ENCODE assay signal across 11 mouse cellular contexts in genomic region chr5:25891321-25891720, GRCm38 (mm10). TPM values are rescaled to one million over a fixed set of nuclear protein-coding genes. Genes with fewer than 3 reads are reported as not detected.
DNase-seq lines count a peak whose midpoint lies in the region; ATAC-seq lines count a peak whose summit lies in the region.
"Had no signal": no experiment of that assay in that cellular context is flagged by ENCODE, and none has a peak within 500 bp of the region (broad histone marks: within the 10 kb centered on the region; RNA-seq: fewer than 3 reads in every experiment).

No protein-coding gene starts in this region.

- H3K4me2 ChIP-seq in hindbrain, embryonic 16.5 days (ENCODE audit: low read length), result no peak overlapping the region
- no peak overlapping the region for H3K4me2 ChIP-seq in hindbrain, embryonic 14.5 days (replicated peaks)
- no peak overlapping the region for H3K4me2 ChIP-seq in liver, embryonic 11.5 days
- no peak overlapping the region for H3K4me2 ChIP-seq in midbrain, embryonic 11.5 days
- H3K4me2 ChIP-seq: limb, embryonic 13.5 days had no signal

- no peaks in the 10 kb centered on the region for H3K9me3 ChIP-seq in hindbrain, embryonic 16.5 days (ENCODE audit: control insufficient read depth, low read length)
- H3K9me3 ChIP-seq in hindbrain, embryonic 14.5 days (ENCODE audit: control insufficient read depth, low read length), result no peaks in the 10 kb centered on the region
- H3K9me3 ChIP-seq in liver, embryonic 11.5 days (ENCODE audit: control insufficient read depth, low read length), result no peaks in the 10 kb centered on the region
- H3K9me3 ChIP-seq in midbrain, embryonic 11.5 days (ENCODE audit: control insufficient read depth, low read length), result no peaks in the 10 kb centered on the region
- H3K9me3 ChIP-seq: limb, embryonic 13.5 days had no signal

- H3K4me1 ChIP-seq in hindbrain, embryonic 16.5 days (ENCODE audit: control insufficient read depth, insufficient read depth, low read depth, low read length), result peaks cover 3% of the 10 kb centered on the region
- H3K4me1 ChIP-seq in hindbrain, embryonic 14.5 days (replicated peaks; ENCODE audit: control insufficient read depth, insufficient read depth, low read length), result no peaks in the 10 kb centered on the region
- H3K4me1 ChIP-seq in liver, embryonic 11.5 days (replicated peaks; ENCODE audit: control insufficient read depth, insufficient read depth, low read length), result no peaks in the 10 kb centered on the region
- no peaks in the 10 kb centered on the region for H3K4me1 ChIP-seq in midbrain, embryonic 11.5 days (ENCODE audit: control insufficient read depth, insufficient read depth, low read length)

- no peaks in the 10 kb centered on the region for H3K27me3 ChIP-seq in hindbrain, embryonic 16.5 days (replicated peaks; ENCODE audit: control insufficient read depth, insufficient read depth, low read length)
- H3K27me3 ChIP-seq in hindbrain, embryonic 14.5 days (ENCODE audit: control insufficient read depth, insufficient read depth, low read length), result no peaks in the 10 kb centered on the region
- H3K27me3 ChIP-seq in liver, embryonic 11.5 days (replicated peaks; ENCODE audit: control insufficient read depth, insufficient read depth, low read length), result no peaks in the 10 kb centered on the region
- no peaks in the 10 kb centered on the region for H3K27me3 ChIP-seq in midbrain, embryonic 11.5 days (ENCODE audit: control insufficient read depth, insufficient read depth, low read length)
- H3K27me3 ChIP-seq: limb, embryonic 13.5 days had no signal

- 88% methylated on average over 1 of the region's 1 CpGs for WGBS in hindbrain, embryonic 16.5 days
- WGBS in hindbrain, embryonic 14.5 days, result 100% methylated on average over 1 of the region's 1 CpGs
- 67% methylated on average over 1 of the region's 1 CpGs for WGBS in liver, embryonic 11.5 days
- whole genome bisulfite sequencing in midbrain, embryonic 11.5 days, result 89% methylated on average over 1 of the region's 1 CpGs

- H3K9ac ChIP-seq in hindbrain, embryonic 16.5 days (ENCODE audit: low read depth, low read length), result no peak overlapping the region
- H3K9ac ChIP-seq in hindbrain, embryonic 14.5 days, result no peak overlapping the region
- no peak overlapping the region for H3K9ac ChIP-seq in liver, embryonic 11.5 days (ENCODE audit: low read depth, low read length)
- no peak overlapping the region for H3K9ac ChIP-seq in midbrain, embryonic 11.5 days (ENCODE audit: low read length)
- H3K9ac ChIP-seq: limb, embryonic 13.5 days had no signal

- H3K4me3 ChIP-seq in hindbrain, embryonic 16.5 days (ENCODE audit: low read length), result no peak overlapping the region
- no peak overlapping the region for H3K4me3 ChIP-seq in hindbrain, embryonic 14.5 days (replicated peaks; ENCODE audit: low read length)
- H3K4me3 ChIP-seq in liver, embryonic 11.5 days (ENCODE audit: low read depth, low read length), result no peak overlapping the region
- no peak overlapping the region for H3K4me3 ChIP-seq in midbrain, embryonic 11.5 days (ENCODE audit: low read depth, low read length)
- H3K4me3 ChIP-seq: limb, embryonic 13.5 days had no signal

- H3K36me3 ChIP-seq in hindbrain, embryonic 16.5 days (ENCODE audit: control insufficient read depth, insufficient read depth, low read length), result no peaks in the 10 kb centered on the region
- no peaks in the 10 kb centered on the region for H3K36me3 ChIP-seq in hindbrain, embryonic 14.5 days (replicated peaks; ENCODE audit: control insufficient read depth, insufficient read depth)
- no peaks in the 10 kb centered on the region for H3K36me3 ChIP-seq in liver, embryonic 11.5 days (ENCODE audit: control insufficient read depth, insufficient read depth, low read length)
- no peaks in the 10 kb centered on the region for H3K36me3 ChIP-seq in midbrain, embryonic 11.5 days (ENCODE audit: control insufficient read depth, insufficient read depth, low read length)
- H3K36me3 ChIP-seq: limb, embryonic 13.5 days had no signal

- no peak for DNase-seq in hindbrain, embryonic 14.5 days (ENCODE audit: low spot score)
- DNase-seq in adrenal gland, adult 2 months, result peak; percentile 79
- peak; percentile 95 to 96 for DNase-seq in cerebellum, postnatal 10 days
- DNase-seq in kidney, postnatal 25 days, result peak; percentile 67 to 72
- DNase-seq in liver, embryonic 11.5 days (ENCODE audit: low spot score), result no peak
- DNase-seq in midbrain, embryonic 11.5 days (ENCODE audit: low spot score, missing footprints), result no peak
- DNase-seq in thymus, postnatal 25 days, result no peak

- 0 out of 2 replicates have a peak, but pooled peaks have one; percentile 27 for ATAC-seq in hindbrain, embryonic 16.5 days
- no peak for ATAC-seq in hindbrain, embryonic 14.5 days (ENCODE audit: low FRiP score)
- no peak for ATAC-seq in liver, embryonic 11.5 days (replicated peaks; ENCODE audit: low FRiP score)
- ATAC-seq in midbrain, embryonic 11.5 days (ENCODE audit: low FRiP score), result no peak
- ATAC-seq: hindbrain, postnatal 0 days; midbrain, embryonic 16.5 days had no signal

- no peak overlapping the region for H3K27ac ChIP-seq in hindbrain, embryonic 16.5 days (ENCODE audit: low read depth, low read length)
- H3K27ac ChIP-seq in hindbrain, embryonic 14.5 days, result no peak overlapping the region
- no peak overlapping the region for H3K27ac ChIP-seq in liver, embryonic 11.5 days (ENCODE audit: low read depth, low read length)
- H3K27ac ChIP-seq in midbrain, embryonic 11.5 days (ENCODE audit: low read depth, low read length), result no peak overlapping the region
- H3K27ac ChIP-seq: hindbrain, postnatal 0 days; limb, embryonic 13.5 days had no signal

RNA-seq across cellular contexts. Expression of gene Gm21663, which starts 50.9 kb away (rescaled TPM):
- polyA plus RNA-seq in hindbrain, embryonic 16.5 days (2015; fragmentation: Nextera tagmentation; extraction: Ambion mirVana), result 0.11 TPM in 1 of 2 replicates, not detected in the other
- 0.18 TPM in 1 of 2 replicates, not detected in the other for polyA plus RNA-seq in hindbrain, embryonic 14.5 days (2014; fragmentation: Nextera tagmentation; extraction: Ambion mirVana)
- total RNA-seq in adrenal gland, adult 2 months (2021), result under 1 TPM in 1 of 2 experiments, not detected in 1; 0.17 TPM
- polyA plus RNA-seq in adrenal gland, adult 2 months (2012; rRNA removed), result not detected in 2 replicates
- polyA plus RNA-seq in liver, embryonic 11.5 days (2014; fragmentation: Nextera tagmentation; extraction: Ambion mirVana), result not detected in 2 replicates
- polyA plus RNA-seq in midbrain, embryonic 11.5 days (2014; fragmentation: Nextera tagmentation; extraction: Ambion mirVana), result 0.06 TPM in 1 of 2 replicates, not detected in the other
- total RNA-seq: hindbrain, postnatal 0 days had no signal
- polyA plus RNA-seq: hindbrain, postnatal 0 days; midbrain, embryonic 16.5 days had no signal

Comparison
In these comparisons a context has a peak if more than half of its experiments do, and no peak if none do; other contexts are left out.
1. DNase-seq: peak in adrenal gland, adult 2 months (single experiment), cerebellum, postnatal 10 days (2 of 2) and kidney, postnatal 25 days (2 of 2); none in hindbrain, embryonic 14.5 days (single experiment), liver, embryonic 11.5 days (single experiment), midbrain, embryonic 11.5 days (single experiment) and thymus, postnatal 25 days (single experiment).